Mouse (Mus musculus): Measurements from ENCODE around the gene Olfr868. TPM values are rescaled to one million over a fixed set of nuclear protein-coding genes. Genes with fewer than 3 reads are reported as not detected.

The Olfr868 gene
- not detected for total RNA-seq (2021)
- long read RNA-seq, experiment 1, result 0 reads
- long read RNA-seq, experiment 2, result 0 reads

DNA sequence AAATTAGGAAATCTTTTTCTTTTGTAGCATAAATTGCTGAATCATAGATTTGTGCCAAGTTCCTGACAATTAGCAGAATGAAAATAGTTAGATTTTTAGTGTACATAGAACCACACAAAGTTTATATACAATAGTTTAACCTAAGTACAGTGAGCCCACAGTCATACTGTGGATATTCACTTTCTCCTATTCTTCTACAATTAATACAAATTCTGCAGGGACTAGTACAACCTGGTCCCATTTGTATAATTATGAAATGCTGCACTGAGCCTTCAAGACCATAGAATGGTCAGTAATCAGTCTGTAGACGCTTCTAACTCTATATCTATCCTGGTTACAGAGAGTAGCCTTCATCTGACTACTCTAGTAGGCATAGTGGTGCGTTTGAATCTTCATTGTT, at the start of gene Olfr868:
TSS of gene Olfr868 (plus strand) at position 301 of the 400 bp plus-strand sequence.
- DNase-seq (ENCODE audit: extremely low spot score in 1 of 2, low spot score in 2 of 2), result no peak
- Histone ChIP-seq H3K27ac (no peak within 1 kb of the TSS), H3K4me3 (no peak within 1 kb of the TSS)
- no peak for TF ChIP-seq CTCF (IDR thresholded peaks at IDR 0.05)
- intact Hi-C loops (cut with DNase I), result no loop called here

DNA sequence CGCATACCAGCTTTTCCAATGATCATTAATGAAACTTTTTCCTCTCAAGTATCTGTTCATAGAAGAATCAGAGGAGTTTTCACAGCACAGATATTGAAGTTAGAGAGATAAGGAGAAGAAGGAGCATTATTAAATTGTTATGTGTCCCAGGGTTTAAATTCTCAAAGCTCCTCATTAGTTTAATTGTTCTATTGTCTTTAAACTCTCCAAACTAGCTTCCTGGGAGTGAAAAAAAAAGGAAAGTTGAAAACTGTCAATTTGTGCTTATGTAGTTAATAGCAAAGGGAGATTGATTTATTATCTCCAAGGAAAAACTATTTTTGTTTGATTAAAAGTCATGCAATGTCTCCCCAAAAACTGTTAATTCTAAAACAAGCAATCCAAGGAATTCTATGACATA, 41.0 kb upstream of the Olfr868 start, which contains the start of gene Olfr867:
TSS of gene Olfr867 (minus strand) at position 101 of the 400 bp plus-strand sequence.
- intact Hi-C loops (cut with DNase I), result no loop called here
- H3K4me3 ChIP-seq, result no peak within 1 kb of the TSS
- H3K27ac ChIP-seq, result no peak within 1 kb of the TSS
- TF ChIP-seq CTCF (IDR thresholded peaks at IDR 0.05), result no peak
- DNase-seq (ENCODE audit: extremely low spot score in 1 of 2, low spot score in 2 of 2), result no peak

DNA sequence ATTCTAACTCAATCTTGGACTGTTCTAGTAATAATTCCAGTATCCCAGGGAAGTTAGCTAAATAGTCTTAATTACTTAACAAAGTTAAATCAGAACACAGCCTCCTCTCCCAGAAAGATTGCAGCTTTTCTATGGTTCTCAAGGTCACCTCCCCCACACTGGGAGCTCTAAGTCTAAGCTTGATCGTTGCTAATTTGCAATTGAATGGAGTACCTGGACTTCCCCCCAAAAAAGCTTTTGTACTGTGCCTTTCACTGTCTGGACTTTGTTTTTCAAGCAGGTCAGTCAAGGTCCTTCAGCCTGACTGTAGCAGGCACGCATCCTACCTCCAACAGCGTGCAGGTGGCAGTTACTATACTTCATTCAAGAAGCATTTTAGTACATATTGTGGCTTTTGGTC, 28.2 kb upstream of the Olfr868 start:
- intact Hi-C loops (cut with DNase I), result no loop called here
- DNase-seq (ENCODE audit: extremely low spot score in 1 of 2, low spot score in 2 of 2), result no peak
- no peak for TF ChIP-seq CTCF (IDR thresholded peaks at IDR 0.05)

DNA sequence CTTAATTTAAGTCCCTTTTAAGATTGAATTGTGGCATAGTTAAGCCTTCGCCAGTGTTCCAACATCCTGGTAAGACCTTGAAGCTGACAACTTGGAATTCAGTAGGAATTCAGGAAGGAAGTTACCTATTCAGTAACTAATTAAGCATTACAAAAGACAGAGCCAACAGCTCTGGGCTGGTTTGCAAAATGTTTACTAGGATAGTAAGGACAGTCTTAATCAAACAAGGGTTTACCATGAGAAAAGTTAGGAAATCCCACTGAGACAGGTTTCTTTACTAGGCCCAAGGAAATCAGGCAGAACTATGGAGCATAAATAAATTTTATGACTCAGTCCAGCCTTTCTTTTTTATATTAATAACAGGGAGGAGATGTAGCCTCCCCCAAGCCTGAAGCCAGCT, 27.1 kb upstream of the Olfr868 start:
- TF ChIP-seq CTCF (IDR thresholded peaks at IDR 0.05), result no peak
- intact Hi-C loops (cut with DNase I), result no loop called here
- no peak overlapping the region for H3K4me3 ChIP-seq
- H3K27ac ChIP-seq, result no peak overlapping the region
- no peak for DNase-seq (ENCODE audit: extremely low spot score in 1 of 2, low spot score in 2 of 2)

More for the DNA sequence above, 28.2 kb upstream of the Olfr868 start:
- H3K27ac ChIP-seq, result no peak overlapping the region
- no peak overlapping the region for H3K4me3 ChIP-seq

DNA sequence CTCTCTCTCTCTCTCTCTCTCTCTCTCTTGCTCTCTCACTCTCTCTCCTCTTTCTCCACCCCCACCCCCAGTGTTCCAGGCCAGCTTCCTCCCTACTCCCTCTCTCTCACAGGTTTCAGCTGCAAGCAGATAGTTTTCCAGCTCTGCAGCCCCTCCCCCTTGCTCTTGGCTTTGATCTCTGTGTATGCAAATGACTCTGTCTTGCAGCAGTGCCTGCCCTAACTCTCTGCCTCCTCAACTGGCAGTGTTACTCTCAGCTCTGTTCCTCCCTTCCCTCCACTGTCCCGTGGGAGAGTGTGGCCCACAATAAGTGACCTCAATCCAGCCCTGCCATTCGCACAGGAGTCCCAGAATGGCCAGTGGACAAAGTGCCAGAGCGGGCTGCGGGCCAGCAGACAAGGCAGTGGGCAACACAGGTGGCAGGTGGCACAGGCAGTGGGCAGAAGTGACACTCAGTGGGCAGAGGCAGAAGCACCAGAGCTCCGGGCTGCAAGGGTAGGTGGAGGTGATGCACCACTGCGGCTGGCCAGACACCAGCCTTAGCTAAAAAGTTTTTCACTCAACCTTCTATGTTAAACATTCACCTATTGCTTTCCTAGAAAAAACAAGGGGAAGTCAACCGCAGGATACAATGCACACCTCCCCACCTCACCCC, 24.8 kb upstream of the Olfr868 start:
- Histone ChIP-seq H3K4me3 (no peak overlapping the region), H3K27ac (no peak overlapping the region)
- intact Hi-C loops (cut with DNase I), result no loop called here
- no peak for TF ChIP-seq CTCF (IDR thresholded peaks at IDR 0.05)
- no peak for DNase-seq (ENCODE audit: extremely low spot score in 1 of 2, low spot score in 2 of 2)

DNA sequence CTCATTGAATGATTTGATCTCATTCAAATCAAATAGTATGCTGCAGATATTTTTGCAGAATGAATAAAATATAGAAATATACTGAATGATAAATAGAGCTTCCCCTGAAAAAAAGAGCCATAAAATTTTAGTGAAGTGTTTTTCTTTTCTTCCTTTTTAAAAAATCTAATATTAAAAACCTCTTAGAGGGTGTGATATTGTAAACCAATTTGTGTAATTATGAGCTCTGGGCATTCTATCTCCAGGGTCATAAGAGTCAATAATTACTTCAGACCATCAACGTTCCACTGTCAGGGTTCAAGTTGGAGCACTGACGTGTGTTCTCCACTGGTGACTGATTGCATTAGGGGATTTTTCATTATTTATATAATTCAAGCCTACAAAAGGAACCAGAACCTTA, 30.3 kb downstream of the Olfr868 start, which contains the start of gene Olfr869:
TSS of gene Olfr869 (plus strand) at position 301 of the 400 bp plus-strand sequence.
- no peak within 1 kb of the TSS for H3K4me3 ChIP-seq
- H3K27ac ChIP-seq, result no peak within 1 kb of the TSS
- DNase-seq (ENCODE audit: extremely low spot score in 1 of 2, low spot score in 2 of 2), result no peak
- no peak for TF ChIP-seq CTCF (IDR thresholded peaks at IDR 0.05)
- intact Hi-C loops (cut with DNase I), result no loop called here

DNA sequence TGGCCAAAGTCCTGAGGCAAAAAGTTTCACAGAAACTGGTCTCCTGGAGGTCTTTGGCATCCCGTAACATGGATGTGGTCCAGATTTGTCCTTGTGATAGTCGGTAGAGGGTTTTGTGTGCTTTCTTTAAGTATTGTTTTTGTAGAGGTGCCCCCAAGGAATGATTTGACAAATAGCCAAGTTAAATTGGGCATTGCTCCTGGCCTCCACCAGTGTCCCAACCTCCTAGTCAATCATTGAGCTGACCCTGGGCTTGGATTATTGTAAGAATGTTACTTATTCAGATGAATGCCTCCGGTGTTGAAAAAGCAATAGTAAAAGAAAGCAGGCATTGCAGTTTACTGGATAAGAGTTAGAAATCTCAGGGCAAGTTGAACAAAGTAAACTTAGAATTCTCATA, 51.3 kb downstream of the Olfr868 start:
- no peak for DNase-seq (ENCODE audit: extremely low spot score in 1 of 2, low spot score in 2 of 2)
- TF ChIP-seq CTCF (IDR thresholded peaks at IDR 0.05), result no peak
- Histone ChIP-seq H3K27ac (no peak overlapping the region), H3K4me3 (no peak overlapping the region)
- intact Hi-C loops (cut with DNase I), result no loop called here

Other genes with a start within 250 kb of the Olfr868 start
- not detected for gene Olfr860, start 248.9 kb upstream of the Olfr868 start, total RNA-seq (2021)
- not detected for gene Olfr862, start 210.6 kb upstream of the Olfr868 start, total RNA-seq (2021)
- gene Olfr77, start 181.8 kb upstream of the Olfr868 start, total RNA-seq (2021), result not detected
- not detected for gene Olfr866, start 70.6 kb upstream of the Olfr868 start, total RNA-seq (2021)
- not detected for gene Olfr867, start 41.1 kb upstream of the Olfr868 start, total RNA-seq (2021)
- gene Olfr869, start 30.4 kb downstream of the Olfr868 start, total RNA-seq (2021), result not detected
- not detected for gene Olfr870, start 75.4 kb downstream of the Olfr868 start, total RNA-seq (2021)
- gene Olfr871, start 113.6 kb downstream of the Olfr868 start, total RNA-seq (2021), result not detected
- not detected for gene Olfr872, start 138.5 kb downstream of the Olfr868 start, total RNA-seq (2021)
- gene Olfr39, start 183.7 kb downstream of the Olfr868 start, total RNA-seq (2021), result not detected
- gene Olfr873, start 199.9 kb downstream of the Olfr868 start, total RNA-seq (2021), result not detected
- gene Olfr18, start 237.5 kb downstream of the Olfr868 start, total RNA-seq (2021), result not detected